ENCODE assay signal across 8 mouse cellular contexts in genomic region chr19:28834388-28834787, GRCm38 (mm10). TPM values are rescaled to one million over a fixed set of nuclear protein-coding genes. Genes with fewer than 3 reads are reported as not detected.
DNase-seq lines count a peak whose midpoint lies in the region; ATAC-seq and TF ChIP-seq lines count a peak whose summit lies in the region.

No protein-coding gene starts in this region.

- no peaks in the 10 kb centered on the region for H3K36me3 ChIP-seq in embryonic facial prominence, embryonic 10.5 days (replicated peaks)
- no peaks in the 10 kb centered on the region for H3K36me3 ChIP-seq in hindbrain, embryonic 16.5 days (ENCODE audit: control insufficient read depth, insufficient read depth, low read length)
- H3K36me3 ChIP-seq in liver, embryonic 12.5 days = no peaks in the 10 kb centered on the region
- no peaks in the 10 kb centered on the region for H3K36me3 ChIP-seq in neural tube, embryonic 15.5 days

- peak overlapping the region; percentile 80 for H3K9ac ChIP-seq in hindbrain, embryonic 16.5 days (ENCODE audit: low read depth, low read length)
- no peak overlapping the region for H3K9ac ChIP-seq in liver, embryonic 12.5 days
- peak overlapping the region; percentile 64 for H3K9ac ChIP-seq in neural tube, embryonic 15.5 days (replicated peaks)

- H3K4me1 ChIP-seq in embryonic facial prominence, embryonic 10.5 days = peaks cover 15% of the 10 kb centered on the region
- H3K4me1 ChIP-seq in hindbrain, embryonic 16.5 days (ENCODE audit: control insufficient read depth, insufficient read depth, low read depth, low read length) = peaks cover 10% of the 10 kb centered on the region
- H3K4me1 ChIP-seq in liver, embryonic 12.5 days = no peaks in the 10 kb centered on the region
- H3K4me1 ChIP-seq in neural tube, embryonic 15.5 days = peaks cover 21% of the 10 kb centered on the region

- peak overlapping the region; percentile 88 for H3K4me3 ChIP-seq in left cerebral cortex, adult 2 months
- peak overlapping the region; percentile 78 for H3K4me3 ChIP-seq in embryonic facial prominence, embryonic 10.5 days
- peak overlapping the region; percentile 70 for H3K4me3 ChIP-seq in hindbrain, embryonic 16.5 days (ENCODE audit: low read length)
- peak overlapping the region; percentile 44 for H3K4me3 ChIP-seq in liver, embryonic 12.5 days
- H3K4me3 ChIP-seq in neural tube, embryonic 15.5 days (replicated peaks) = peak overlapping the region; percentile 61

- peak overlapping the region; percentile 63 for H3K4me2 ChIP-seq in hindbrain, embryonic 16.5 days (ENCODE audit: low read length)
- peak overlapping the region; percentile 71 for H3K4me2 ChIP-seq in liver, embryonic 12.5 days
- peak overlapping the region; percentile 85 for H3K4me2 ChIP-seq in neural tube, embryonic 15.5 days

- 9% methylated on average over 10 of the region's 10 CpGs for WGBS in embryonic facial prominence, embryonic 10.5 days
- WGBS in hindbrain, embryonic 16.5 days = 9% methylated on average over 10 of the region's 10 CpGs
- 12% methylated on average over 10 of the region's 10 CpGs for WGBS in liver, embryonic 12.5 days (ENCODE audit: insufficient replicate concordance)
- 7% methylated on average over 10 of the region's 10 CpGs for WGBS in neural tube, embryonic 15.5 days

- TF ChIP-seq CTCF in left cerebral cortex, adult 2 months (IDR thresholded peaks at IDR 0.05) = no peak

- H3K27ac ChIP-seq in left cerebral cortex, adult 2 months = peak overlapping the region; percentile 90
- H3K27ac ChIP-seq in embryonic facial prominence, embryonic 10.5 days (replicated peaks) = no peak overlapping the region
- H3K27ac ChIP-seq in hindbrain, embryonic 16.5 days (ENCODE audit: low read depth, low read length) = no peak overlapping the region
- no peak overlapping the region for H3K27ac ChIP-seq in liver, embryonic 12.5 days
- H3K27ac ChIP-seq in neural tube, embryonic 15.5 days (replicated peaks) = peak overlapping the region; percentile 85

- DNase-seq in left cerebral cortex, adult 2 months (ENCODE audit: extremely low spot score in 1 of 2, low spot score in 2 of 2) = no peak
- no peak for DNase-seq in left cerebral cortex, adult 18-20 months (ENCODE audit: low spot score in 2 of 2)
- peak; percentile 19 for DNase-seq in embryonic facial prominence, embryonic 10.5 days (ENCODE audit: low spot score)
- DNase-seq in urinary bladder, postnatal 4 days (ENCODE audit: low spot score in 2 of 2) = no peak
- DNase-seq in thymus, postnatal 25 days = no peak

- ATAC-seq in hindbrain, embryonic 16.5 days = peak; percentile 48
- ATAC-seq in liver, embryonic 12.5 days = no peak
- ATAC-seq in neural tube, embryonic 15.5 days (ENCODE audit: low FRiP score) = peak; percentile 48

- H3K27me3 ChIP-seq in embryonic facial prominence, embryonic 10.5 days (replicated peaks; ENCODE audit: low read depth, poor library complexity, severe bottlenecking) = peaks cover 58% of the 10 kb centered on the region
- H3K27me3 ChIP-seq in hindbrain, embryonic 16.5 days (replicated peaks; ENCODE audit: control insufficient read depth, insufficient read depth, low read length) = no peaks in the 10 kb centered on the region
- peaks cover 40% of the 10 kb centered on the region for H3K27me3 ChIP-seq in liver, embryonic 12.5 days (replicated peaks)
- H3K27me3 ChIP-seq in neural tube, embryonic 15.5 days (replicated peaks) = no peaks in the 10 kb centered on the region

- no peaks in the 10 kb centered on the region for H3K9me3 ChIP-seq in embryonic facial prominence, embryonic 10.5 days
- H3K9me3 ChIP-seq in hindbrain, embryonic 16.5 days (ENCODE audit: control insufficient read depth, low read length) = no peaks in the 10 kb centered on the region
- H3K9me3 ChIP-seq in liver, embryonic 12.5 days (replicated peaks) = no peaks in the 10 kb centered on the region
- H3K9me3 ChIP-seq in neural tube, embryonic 15.5 days (replicated peaks) = no peaks in the 10 kb centered on the region

- intact Hi-C loops in left cerebral cortex, adult 2 months (cut with DNase I) = no loop called here

RNA-seq across cellular contexts. Expression of gene Slc1a1, which starts 0.5 kb away (rescaled TPM):
- total RNA-seq in left cerebral cortex, adult 2 months (2021) = 100 to 1,000 TPM; 111 to 112 TPM
- total RNA-seq in left cerebral cortex, adult 18-20 months (2021) = 100 to 1,000 TPM in 1 of 2 experiments, 10 to 100 TPM in 1; 99.8 to 102 TPM
- 0.55 and 1.00 TPM in 2 replicates for polyA plus RNA-seq in embryonic facial prominence, embryonic 10.5 days (2016; fragmentation: Nextera tagmentation; extraction: Ambion mirVana)
- polyA plus RNA-seq in hindbrain, embryonic 16.5 days (2015; fragmentation: Nextera tagmentation; extraction: Ambion mirVana) = 48.0 and 53.7 TPM in 2 replicates
- 0.04 and 0.06 TPM in 2 replicates for polyA plus RNA-seq in liver, embryonic 12.5 days (2016; fragmentation: Nextera tagmentation; extraction: Ambion mirVana)
- 49.5 and 57.3 TPM in 2 replicates for polyA plus RNA-seq in neural tube, embryonic 15.5 days (2015; fragmentation: Nextera tagmentation; extraction: Ambion mirVana)

Comparison
In these comparisons a context has a peak if more than half of its experiments do, and no peak if none do; other contexts are left out.
1. H3K27ac ChIP-seq: peak in left cerebral cortex, adult 2 months (single experiment) and neural tube, embryonic 15.5 days (single experiment); none in embryonic facial prominence, embryonic 10.5 days (single experiment), hindbrain, embryonic 16.5 days (single experiment) and liver, embryonic 12.5 days (single experiment).
2. RNA of gene Slc1a1, which starts 0.5 kb away (polyA plus RNA-seq): 49.5 to 57.3 TPM in neural tube, embryonic 15.5 days and 48.0 to 53.7 TPM in hindbrain, embryonic 16.5 days; 0.55 to 1.00 TPM in embryonic facial prominence, embryonic 10.5 days and 0.04 to 0.06 TPM in liver, embryonic 12.5 days; every median in the first group is over 10 times any median in the second.
3. Peak in every context shown above with its lines, with median percentiles within 50 percentile points of each other: H3K4me3 ChIP-seq and H3K4me2 ChIP-seq.